Mouse (Mus musculus): ENCODE data around the gene Dffb. TPM values are rescaled to one million over a fixed set of nuclear protein-coding genes. Genes with fewer than 3 reads are reported as not detected.

The Dffb gene
- total RNA-seq, 1 experiment from 2014 or later = 6.6 TPM

DNA sequence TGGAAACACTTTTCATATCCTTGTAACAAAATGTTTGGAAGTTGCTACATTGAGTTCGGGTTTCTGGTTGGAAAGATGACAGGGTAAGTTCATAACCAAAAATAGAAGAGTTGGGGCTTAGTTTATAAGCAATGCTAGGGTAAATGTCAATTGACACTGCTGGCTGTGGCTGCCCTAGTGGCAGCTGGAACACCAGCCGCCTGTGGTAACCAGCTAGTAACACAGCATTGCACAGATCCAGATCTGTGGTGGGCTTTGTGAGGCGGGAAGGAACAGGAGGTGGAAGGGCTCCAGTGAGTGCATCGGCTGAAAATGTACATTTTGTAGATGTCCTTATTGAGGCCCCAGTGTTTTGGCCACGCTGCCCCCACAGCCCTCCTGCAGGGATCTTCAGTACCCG, 842 bp upstream of the Dffb start:
- peak in 1 of 2 experiments; percentile 35; a peak in 1 of 4 replicates for ATAC-seq (replicated peaks in 1 of 2; ENCODE audit: insufficient read depth in 1 of 2, low FRiP score in 2 of 2, low TSS enrichment in 1 of 2, low read depth in 1 of 2, poor library complexity in 2 of 2, severe bottlenecking in 2 of 2)

DNA sequence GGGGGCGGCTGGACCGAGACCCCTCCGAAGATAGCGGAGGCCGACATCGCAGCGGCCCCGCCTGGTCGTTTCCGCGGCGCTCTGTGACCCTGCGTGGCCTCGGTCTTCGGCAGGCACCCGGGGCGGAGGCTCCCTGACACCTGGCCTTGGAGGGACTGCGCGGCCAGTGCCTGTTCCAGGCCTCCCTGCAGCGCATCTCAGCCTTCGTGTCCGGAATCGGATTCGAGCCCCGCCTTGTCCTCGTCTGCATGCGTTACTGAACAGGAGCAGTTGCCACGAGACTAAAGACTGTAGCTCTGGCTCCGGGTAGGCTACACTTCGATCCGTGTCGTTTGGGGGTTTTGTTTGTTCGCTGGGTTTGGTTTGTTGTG, 351 bp upstream of the Dffb start:
- ATAC-seq (replicated peaks in 1 of 2; ENCODE audit: insufficient read depth in 1 of 2, low FRiP score in 2 of 2, low TSS enrichment in 1 of 2, low read depth in 1 of 2, poor library complexity in 2 of 2, severe bottlenecking in 2 of 2) = peak; percentile 12 to 18; a peak in 2 of 4 replicates

DNA sequence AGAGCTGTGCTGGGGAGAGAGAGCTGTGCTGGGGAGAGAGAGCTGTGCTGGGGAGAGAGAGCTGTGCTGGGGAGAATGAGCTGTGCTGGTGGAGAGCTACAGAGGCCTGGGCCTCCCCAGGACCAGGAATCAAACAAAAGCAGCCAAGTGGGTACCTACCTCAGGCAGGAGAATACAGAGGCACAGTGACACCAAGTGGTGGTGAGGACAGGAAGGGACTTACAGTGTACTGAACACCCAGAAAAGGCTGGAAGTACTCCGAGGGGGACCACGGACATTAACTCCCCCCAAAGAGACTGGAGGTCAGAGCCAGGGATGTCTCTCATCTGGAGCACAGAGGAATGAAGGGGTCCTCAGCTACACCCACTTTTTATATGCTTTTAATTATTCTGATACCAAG, 6.9 kb downstream of the Dffb start:
- ATAC-seq (replicated peaks in 1 of 2; ENCODE audit: insufficient read depth in 1 of 2, low FRiP score in 2 of 2, low TSS enrichment in 1 of 2, low read depth in 1 of 2, poor library complexity in 2 of 2, severe bottlenecking in 2 of 2) = no peak

DNA sequence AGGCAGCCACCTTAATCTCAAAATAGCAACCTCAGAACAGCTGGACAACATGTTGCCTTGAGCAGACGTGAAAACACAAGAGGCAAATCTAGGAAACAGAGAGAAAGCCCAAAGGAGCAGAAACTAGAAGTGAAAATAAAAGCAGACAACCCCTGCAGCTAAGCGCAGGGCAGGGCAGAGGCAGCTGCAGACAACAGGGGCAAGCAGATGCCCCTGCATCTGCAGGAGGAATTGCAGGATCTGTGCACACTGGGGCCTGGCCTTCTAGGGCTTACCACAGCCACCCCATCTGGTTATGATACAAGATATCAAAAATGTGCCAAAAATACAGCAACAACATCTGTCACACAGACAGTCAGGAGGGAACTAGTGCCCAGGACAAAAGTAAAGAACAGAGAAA, 7.4 kb downstream of the Dffb start:
- no peak for ATAC-seq (replicated peaks in 1 of 2; ENCODE audit: insufficient read depth in 1 of 2, low FRiP score in 2 of 2, low TSS enrichment in 1 of 2, low read depth in 1 of 2, poor library complexity in 2 of 2, severe bottlenecking in 2 of 2)

DNA sequence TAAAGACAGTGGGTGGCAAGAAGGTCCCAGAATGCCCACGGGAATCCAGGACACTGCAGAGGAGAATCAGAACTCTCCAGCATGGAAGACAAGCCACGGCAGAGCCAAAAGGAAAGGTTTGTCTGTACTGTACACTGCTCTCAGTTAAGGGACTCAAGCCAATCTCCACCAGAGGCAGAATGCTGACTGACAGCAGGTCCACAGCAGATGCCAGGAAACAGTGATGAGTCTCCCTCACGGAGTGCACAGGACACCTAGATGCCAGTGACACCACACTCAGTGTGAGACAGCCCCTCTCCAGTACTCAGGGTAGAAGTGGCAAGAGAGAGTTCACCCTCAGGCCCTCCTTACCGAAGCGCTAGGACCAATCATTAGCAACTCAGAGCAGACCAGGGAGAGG, 8.3 kb downstream of the Dffb start:
- no peak for ATAC-seq (replicated peaks in 1 of 2; ENCODE audit: insufficient read depth in 1 of 2, low FRiP score in 2 of 2, low TSS enrichment in 1 of 2, low read depth in 1 of 2, poor library complexity in 2 of 2, severe bottlenecking in 2 of 2)

DNA sequence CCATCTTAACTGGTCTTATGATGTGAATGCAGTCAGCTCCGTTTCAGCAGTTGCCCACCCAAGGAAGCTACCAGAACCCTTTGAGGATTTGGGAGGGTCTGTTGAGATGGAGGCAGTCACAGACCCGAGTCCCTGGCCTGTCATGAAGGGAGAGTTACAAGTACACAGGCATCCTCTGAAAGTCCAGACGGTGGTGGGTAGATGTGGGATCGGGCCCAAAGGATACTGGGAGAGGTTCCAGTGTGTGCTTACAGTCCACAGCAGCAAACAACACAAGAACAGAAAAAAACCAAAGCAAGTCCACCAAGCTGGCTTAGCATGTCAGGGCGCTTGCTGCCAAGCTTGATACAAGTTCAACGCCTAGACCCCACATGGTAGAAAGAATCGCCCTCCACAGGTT, 12.3 kb downstream of the Dffb start:
- no peak for ATAC-seq (replicated peaks in 1 of 2; ENCODE audit: insufficient read depth in 1 of 2, low FRiP score in 2 of 2, low TSS enrichment in 1 of 2, low read depth in 1 of 2, poor library complexity in 2 of 2, severe bottlenecking in 2 of 2)

DNA sequence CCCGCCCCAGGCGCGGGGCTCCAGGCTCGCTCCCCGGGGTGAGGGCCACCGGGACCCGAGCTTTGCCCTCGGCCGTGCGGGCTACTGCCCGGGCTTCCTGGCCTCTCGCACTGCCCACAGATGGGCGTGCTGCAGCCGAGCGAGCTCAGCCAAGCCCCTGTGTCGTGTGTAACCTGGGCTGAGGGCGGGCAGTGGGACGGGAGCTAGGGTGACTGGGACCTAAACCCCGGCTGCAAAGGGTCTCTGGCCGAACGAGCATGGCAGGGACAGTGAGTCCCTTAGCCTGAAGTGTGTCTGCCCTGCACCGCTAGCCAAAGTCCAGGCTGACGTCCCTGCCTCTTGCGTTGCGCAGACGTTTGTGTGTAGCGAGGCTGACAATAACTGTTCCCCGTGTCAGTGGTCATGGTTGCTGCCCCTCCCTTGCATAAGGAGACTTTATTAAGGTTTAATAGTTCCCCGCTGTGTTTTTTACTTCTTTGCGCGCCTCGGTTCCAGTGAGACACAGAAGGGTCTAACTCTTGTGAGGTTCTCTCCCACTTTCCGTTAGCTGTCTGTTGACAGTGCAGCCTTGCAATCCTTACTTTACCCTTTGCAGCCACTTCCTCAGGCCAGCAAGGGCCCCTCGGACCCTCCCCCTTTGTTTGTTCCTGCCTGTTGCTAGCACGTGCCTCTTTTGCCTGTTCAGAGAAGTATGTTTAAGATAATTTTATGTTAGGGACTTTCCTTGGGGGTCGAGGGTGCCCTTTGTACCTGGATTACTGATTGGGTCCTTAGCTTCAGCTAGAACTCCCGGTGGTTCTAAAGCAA, 17.3 kb downstream of the Dffb start:
- ATAC-seq (replicated peaks in 1 of 2; ENCODE audit: insufficient read depth in 1 of 2, low FRiP score in 2 of 2, low TSS enrichment in 1 of 2, low read depth in 1 of 2, poor library complexity in 2 of 2, severe bottlenecking in 2 of 2) = peak; percentile 31 to 43

DNA sequence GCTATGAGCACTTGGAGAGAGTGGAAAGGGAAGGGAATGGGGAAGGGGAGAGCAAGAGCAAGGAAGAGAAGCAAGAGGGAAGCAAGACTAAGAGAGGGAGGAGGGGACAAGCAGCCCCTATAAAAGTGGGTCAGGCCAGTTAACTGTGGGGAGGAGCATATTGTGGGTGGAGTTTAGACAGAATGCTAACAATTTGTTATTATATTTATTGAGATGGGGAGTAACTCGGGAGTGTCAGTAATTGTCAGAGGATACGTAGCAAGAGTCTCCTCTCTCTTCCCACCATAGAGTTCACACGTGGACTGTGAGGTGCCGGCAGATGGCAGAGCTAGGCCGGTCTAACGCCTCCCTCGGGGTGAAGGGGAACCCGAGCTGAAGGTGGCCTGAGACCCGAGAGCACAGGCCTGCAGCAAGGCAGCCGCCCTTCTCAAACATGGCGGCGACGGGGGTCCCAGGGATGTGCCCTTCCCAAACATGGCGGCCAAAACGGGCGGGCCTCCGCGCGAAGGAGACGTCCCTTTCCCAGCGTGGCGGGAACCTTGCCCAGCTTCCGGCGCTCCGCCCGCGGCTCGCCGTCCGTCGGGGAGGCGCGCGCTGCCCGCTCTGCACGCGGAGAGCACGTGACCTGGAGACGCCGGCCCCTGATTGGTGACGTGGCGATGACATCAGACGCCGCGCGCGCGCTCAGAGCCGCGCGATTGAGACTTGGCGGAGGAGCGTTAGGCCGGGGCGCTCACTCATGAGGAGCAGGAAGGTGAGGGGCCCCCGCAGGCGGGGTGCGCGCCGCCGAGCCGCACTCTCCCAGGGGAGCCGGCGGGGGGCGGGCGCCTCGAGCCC, 18.1 kb downstream of the Dffb start, which contains the start of gene A430005L14Rik:
A430005L14Rik (plus strand) TSS at position 669 of the 837 bp plus-strand sequence.
- peak; percentile 84 to 89 for ATAC-seq (replicated peaks in 1 of 2; ENCODE audit: insufficient read depth in 1 of 2, low FRiP score in 2 of 2, low TSS enrichment in 1 of 2, low read depth in 1 of 2, poor library complexity in 2 of 2, severe bottlenecking in 2 of 2)

DNA sequence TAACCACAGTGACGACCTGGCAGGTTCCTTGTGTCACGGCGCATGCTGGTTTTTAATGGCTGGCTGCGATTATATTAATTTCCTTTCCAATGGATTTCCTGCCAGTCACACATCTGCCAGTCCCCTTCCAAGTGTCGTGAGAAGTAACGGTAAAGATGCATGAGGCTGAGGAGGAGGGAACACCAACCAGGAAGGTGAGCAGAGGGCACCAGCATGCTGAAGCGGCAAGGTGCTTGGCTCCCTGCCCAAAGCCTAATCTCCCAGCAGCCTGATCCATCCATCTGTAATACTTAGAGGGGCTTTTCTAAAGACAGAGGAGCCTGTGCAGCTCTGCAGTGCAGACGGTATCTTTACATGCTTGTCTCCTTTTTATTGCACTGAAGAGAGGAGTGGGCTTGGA, 19.3 kb downstream of the Dffb start:
- ATAC-seq (replicated peaks in 1 of 2; ENCODE audit: insufficient read depth in 1 of 2, low FRiP score in 2 of 2, low TSS enrichment in 1 of 2, low read depth in 1 of 2, poor library complexity in 2 of 2, severe bottlenecking in 2 of 2) = no peak

DNA sequence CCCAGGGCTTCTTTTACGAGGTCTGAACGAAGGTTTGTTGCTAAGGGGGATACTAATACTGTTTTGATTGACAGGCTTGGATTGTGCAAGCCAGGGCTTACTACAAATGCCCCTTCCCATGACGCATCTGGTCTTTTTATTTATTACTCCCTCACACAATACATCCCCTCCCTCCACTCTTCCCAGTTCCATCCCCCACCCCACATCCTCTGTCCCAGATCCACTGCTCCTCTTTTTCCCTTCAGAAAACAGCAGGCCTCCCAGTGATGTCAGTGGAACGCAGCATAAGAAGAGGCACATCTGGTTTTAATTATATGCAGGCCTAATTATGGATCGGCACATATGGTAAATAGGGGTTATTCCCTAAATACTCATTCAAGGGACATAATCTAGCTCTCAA, 23.2 kb downstream of the Dffb start:
- ATAC-seq (replicated peaks in 1 of 2; ENCODE audit: insufficient read depth in 1 of 2, low FRiP score in 2 of 2, low TSS enrichment in 1 of 2, low read depth in 1 of 2, poor library complexity in 2 of 2, severe bottlenecking in 2 of 2) = no peak

DNA sequence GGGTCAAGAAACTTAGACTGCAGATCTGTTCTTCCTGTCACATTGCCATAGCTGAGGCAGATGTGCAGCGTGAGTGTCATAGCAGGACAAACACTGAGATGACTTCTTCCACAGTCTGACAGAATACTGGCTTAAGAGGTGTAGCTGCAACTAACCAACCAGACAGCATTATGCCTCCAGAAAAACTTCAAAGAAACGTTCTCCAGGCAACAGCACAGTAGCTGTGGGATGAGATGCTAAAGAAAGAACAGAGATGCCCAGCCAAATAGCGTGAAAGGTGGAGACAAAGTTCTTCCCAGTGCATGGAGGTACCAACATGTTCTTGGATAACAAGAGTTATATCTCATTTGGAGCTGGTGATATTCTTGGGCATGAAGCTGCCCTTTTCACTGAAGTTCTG, 23.8 kb downstream of the Dffb start:
- no peak for ATAC-seq (replicated peaks in 1 of 2; ENCODE audit: insufficient read depth in 1 of 2, low FRiP score in 2 of 2, low TSS enrichment in 1 of 2, low read depth in 1 of 2, poor library complexity in 2 of 2, severe bottlenecking in 2 of 2)

DNA sequence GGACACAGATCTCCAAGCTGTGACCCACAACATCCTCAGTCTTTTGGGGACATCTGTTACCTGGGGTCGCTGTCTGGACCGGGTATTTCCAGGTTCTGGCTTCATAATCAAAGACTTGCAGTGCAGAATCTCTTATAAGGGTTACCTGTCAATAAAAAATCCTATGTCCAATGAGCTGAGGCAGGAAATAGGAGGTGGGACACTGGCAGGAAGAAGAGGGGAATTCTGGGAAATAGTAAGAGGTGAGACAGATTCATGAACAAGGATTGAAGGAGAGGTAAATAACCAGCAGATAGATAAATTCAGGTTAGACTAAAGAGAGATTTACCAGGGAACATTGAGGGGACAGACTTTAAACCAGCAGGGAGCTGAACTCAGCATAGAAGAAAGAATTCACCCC, 24.6 kb downstream of the Dffb start:
- ATAC-seq (replicated peaks in 1 of 2; ENCODE audit: insufficient read depth in 1 of 2, low FRiP score in 2 of 2, low TSS enrichment in 1 of 2, low read depth in 1 of 2, poor library complexity in 2 of 2, severe bottlenecking in 2 of 2) = no peak

DNA sequence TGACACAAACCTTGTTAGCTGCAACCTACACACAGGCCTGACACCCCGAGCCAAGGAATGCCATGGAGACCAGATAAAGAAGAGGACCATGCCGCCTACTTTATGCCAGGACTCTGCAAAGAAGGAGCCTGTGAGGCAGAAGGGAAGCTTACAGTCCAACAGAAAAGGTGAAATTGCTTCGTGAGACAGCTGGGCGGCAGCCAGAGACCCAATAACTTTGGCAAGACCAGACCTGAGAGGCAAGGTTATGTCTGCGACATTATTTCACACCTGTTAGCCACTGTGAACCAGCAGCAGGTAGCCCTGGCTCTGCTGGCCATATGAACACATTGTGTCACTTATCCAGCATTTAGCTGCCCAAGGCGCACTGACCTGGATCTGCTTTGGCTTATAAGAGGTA, 29.2 kb downstream of the Dffb start:
- no peak for ATAC-seq (replicated peaks in 1 of 2; ENCODE audit: insufficient read depth in 1 of 2, low FRiP score in 2 of 2, low TSS enrichment in 1 of 2, low read depth in 1 of 2, poor library complexity in 2 of 2, severe bottlenecking in 2 of 2)

DNA sequence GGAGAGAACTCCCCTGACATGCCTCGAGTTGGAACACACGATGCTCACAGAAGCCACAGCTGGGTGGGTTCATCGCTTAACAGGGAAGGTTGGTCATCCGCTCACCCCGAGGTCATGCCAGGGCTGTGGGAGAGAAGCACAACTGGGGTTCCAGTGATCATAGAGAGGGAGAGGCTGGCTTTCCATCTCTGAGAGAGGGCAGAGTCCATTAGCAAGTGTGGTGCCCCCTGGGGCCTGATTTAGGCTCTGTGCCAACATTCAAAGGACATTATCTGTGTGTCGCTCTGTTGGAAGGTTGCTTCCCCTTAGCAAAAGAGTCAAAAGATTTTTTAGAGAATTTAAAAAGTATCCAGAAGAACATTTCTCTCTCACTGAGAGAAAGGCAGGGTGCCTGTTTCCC, 30.7 kb downstream of the Dffb start:
- no peak for ATAC-seq (replicated peaks in 1 of 2; ENCODE audit: insufficient read depth in 1 of 2, low FRiP score in 2 of 2, low TSS enrichment in 1 of 2, low read depth in 1 of 2, poor library complexity in 2 of 2, severe bottlenecking in 2 of 2)

DNA sequence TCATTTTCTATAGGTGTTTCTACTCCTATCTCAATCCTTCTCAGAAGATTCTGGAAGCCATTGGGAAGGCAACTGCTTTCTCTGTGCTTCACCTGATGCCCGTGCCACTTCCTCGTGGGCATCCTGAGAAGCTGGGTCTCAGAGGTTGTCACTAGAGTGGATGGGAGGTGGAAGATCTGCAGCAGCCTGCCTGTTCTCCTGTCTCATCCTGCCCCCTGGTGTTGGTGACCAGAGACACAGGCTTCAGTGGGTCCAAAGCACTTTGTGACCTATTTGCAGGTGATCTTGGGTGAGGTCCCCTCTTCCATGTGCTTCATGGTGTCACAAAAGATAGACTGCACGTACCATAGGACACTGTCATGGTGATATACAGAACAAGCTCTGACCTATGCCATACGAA, 31.7 kb downstream of the Dffb start:
- ATAC-seq (replicated peaks in 1 of 2; ENCODE audit: insufficient read depth in 1 of 2, low FRiP score in 2 of 2, low TSS enrichment in 1 of 2, low read depth in 1 of 2, poor library complexity in 2 of 2, severe bottlenecking in 2 of 2) = no peak

DNA sequence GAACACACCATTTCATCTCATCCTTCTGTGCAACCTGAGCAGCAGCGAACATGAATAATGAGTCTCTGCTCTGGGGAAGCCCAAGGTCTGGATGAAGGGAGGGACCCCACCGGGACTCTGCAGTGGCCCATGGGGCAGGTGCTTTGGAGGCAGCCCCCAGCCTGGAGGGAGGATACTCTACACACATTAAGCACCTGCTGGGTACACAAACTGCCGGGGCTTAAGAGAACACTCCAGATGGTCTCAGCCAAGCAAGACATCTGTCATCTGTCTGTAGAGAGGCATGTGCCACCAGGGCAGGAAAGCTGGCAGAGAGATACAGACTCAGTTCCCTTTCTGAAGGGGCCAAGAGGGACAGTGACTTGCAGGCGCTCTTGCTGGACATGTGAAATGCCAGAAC, 45.0 kb downstream of the Dffb start:
- ATAC-seq (replicated peaks in 1 of 2; ENCODE audit: insufficient read depth in 1 of 2, low FRiP score in 2 of 2, low TSS enrichment in 1 of 2, low read depth in 1 of 2, poor library complexity in 2 of 2, severe bottlenecking in 2 of 2) = no peak

DNA sequence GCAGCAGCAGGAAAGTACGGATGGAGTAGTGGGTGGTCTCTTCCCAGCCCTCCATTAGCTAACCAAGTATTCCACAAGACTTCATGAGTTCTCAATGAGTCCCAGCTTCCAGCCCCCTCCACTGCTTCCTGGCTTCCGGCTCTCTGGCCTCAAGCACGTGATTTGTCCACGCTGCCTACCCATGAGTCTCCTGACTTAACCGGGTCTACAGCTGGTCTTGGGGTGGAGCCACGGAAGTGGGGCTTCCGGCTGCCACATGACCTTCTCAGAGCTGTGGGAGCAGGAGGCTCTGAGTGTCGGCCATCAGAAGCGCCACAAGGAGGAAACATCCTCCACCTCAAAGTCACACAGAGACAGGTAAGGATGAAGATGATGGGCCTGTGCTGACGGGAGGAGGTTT, 45.5 kb downstream of the Dffb start:
- no peak for ATAC-seq (replicated peaks in 1 of 2; ENCODE audit: insufficient read depth in 1 of 2, low FRiP score in 2 of 2, low TSS enrichment in 1 of 2, low read depth in 1 of 2, poor library complexity in 2 of 2, severe bottlenecking in 2 of 2)

DNA sequence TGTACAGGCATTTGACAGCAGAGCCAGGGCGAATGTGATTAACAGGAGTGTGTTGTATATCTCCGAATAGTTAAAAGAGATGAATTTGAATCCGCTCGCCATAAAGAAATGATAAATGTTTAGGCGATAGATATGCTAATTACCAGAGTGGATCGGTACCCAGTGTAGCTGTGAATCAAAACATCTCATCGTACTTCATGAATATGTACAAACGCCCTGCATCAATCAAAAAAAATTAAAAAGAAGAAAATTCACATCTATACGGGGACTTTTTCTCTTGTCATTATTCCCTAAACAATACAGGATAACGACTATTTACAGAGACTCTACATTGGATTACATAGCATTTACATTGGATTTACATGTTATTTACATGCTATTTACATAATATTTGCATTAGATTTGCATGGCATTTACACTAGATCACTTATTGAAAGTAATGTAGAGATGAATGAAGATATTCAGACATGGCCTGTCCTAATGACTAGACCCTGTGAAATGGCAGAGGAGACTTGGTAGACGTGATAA, 46.1 kb downstream of the Dffb start:
- ATAC-seq (replicated peaks in 1 of 2; ENCODE audit: insufficient read depth in 1 of 2, low FRiP score in 2 of 2, low TSS enrichment in 1 of 2, low read depth in 1 of 2, poor library complexity in 2 of 2, severe bottlenecking in 2 of 2) = no peak

All from hematopoietic stem cell, adult 5-6 weeks (primary cell).